Mouse (Mus musculus) spleen, adult 10 weeks (tissue): Measurements from ENCODE around the gene Hspa12a. TPM values are rescaled to one million over a fixed set of nuclear protein-coding genes. Genes with fewer than 3 reads are reported as not detected.

ENCODE experiments used
- polyA plus RNA-seq: library from polyadenylated mRNA; stranded (reverse); fragments of 350-450 nt; fragmentation: Illumina TruSeq; extraction: RNeasy Lipid Tissue Mini Kit (QIAGEN cat#74804); gene quantifications from one replicate; pipeline ENCODE4 v1.2.3, GENCODE M21; 2015; ENCODE audit warnings: low replicate concordance; ENCODE audit not compliant: insufficient read depth

Hspa12a gene
- 6.8 TPM for polyA plus RNA-seq

DNA sequence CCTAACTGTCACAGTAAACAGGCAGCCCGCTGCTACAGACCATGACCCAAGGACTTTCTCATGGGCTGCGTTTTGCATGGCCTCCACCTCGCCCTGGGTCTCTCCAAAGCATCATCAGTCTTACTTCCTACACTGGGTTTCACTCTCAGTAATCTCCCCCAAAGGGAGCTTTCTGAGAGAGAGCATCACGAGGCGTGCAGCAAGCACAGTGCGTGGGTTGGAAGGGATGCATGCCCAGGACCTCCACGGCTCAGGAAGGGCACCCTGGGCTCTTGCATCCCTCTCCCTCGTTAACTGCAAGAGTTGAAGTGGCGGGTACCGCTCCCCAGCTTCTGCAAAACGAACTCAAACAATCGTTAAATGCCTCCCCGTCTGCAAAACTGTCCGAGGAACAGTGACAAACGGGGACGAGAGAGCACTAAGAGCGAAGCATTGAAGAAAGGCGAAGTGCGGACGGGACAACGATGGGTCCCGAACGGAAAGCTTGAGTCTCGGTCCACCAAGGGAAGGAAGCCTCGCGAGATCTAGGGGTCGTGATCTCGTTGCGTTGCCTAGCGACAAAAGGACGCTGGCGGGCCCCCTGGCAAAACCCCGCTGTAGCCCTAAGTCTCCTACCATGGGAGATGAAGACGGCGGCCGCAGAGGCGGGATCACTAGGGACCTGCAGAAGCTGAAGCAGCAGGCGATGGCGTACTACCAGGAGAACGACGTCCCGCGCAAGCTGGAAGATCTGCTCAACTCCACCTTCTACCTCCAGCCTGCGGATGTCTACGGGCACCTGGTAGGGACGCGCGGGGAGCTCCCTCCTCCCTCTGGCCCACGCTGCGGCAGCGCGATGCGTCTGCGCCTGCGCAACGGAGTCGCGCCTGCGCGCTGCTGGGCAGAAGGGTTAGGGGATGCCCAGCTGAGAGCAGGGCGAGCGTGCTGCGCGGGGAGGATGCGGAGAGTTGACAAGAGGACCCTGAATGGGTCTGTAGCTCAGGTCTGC is at the start of gene Hspa12a, which contains the start of gene Eno4:
TSS of gene Hspa12a (minus strand) at position 814 of the 988 bp plus-strand sequence.
TSS of gene Eno4 (plus strand) at position 585 of the 988 bp plus-strand sequence.

DNA sequence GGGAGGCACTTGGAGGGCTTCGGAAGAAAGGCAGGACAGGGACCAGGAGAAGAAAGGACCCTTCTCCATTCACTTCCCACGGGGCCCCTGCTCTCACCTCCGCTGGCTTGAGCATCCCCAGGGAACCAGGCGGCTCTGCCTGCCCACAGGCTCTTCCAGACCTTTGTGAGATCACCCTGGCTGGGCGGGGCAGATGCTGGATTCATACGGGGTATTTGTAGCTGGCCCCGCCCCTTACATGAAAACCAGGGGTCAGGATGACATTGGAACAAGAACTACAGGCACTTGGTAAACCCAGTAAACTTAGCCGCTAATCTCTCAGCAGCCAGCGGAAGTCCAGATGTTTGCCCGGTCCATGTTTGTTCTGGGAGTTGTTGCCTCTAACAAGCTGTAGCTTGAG is 149.2 kb downstream of the Hspa12a start, which contains the start of gene 1700019N19Rik:
TSS of gene 1700019N19Rik (minus strand) at position 178 of the 400 bp plus-strand sequence.

DNA sequence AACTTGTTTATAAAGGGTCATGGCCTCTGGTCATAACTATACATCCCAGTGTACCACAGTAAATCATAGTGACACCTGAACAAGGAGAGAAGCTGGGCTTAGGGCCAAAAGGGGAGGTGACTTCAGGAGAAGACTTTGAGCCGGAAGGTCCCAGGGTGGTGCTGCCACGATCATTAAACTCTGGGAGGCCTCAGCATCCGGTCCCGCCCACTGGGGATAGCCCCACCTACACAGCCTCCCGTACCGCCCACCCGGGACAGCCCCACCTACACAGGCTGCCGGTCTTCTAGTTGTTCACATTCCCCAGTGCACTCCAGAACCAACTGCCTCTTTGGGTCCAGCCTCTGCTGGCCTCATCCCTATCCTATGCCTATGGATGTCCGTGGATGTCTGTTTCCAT is 184.0 kb downstream of the Hspa12a start, which contains the start of gene Pnliprp2:
TSS of gene Pnliprp2 (plus strand) at position 297 of the 400 bp plus-strand sequence.

Other genes starting within 250 kb of the Hspa12a start
- gene Pnliprp1, start 214.8 kb downstream of the Hspa12a start, polyA plus RNA-seq = 5.2 TPM
- gene Pnliprp2, start 183.9 kb downstream of the Hspa12a start, polyA plus RNA-seq = 0.73 TPM
- not detected for gene 1700019N19Rik, start 149.2 kb downstream of the Hspa12a start, polyA plus RNA-seq
- 0.23 TPM for gene Eno4, start 229 bp downstream of the Hspa12a start, polyA plus RNA-seq
- 29.3 TPM for gene Shtn1, start 132.4 kb upstream of the Hspa12a start, polyA plus RNA-seq
- not detected for gene Vax1, start 226.4 kb upstream of the Hspa12a start, polyA plus RNA-seq